Mouse (Mus musculus) ES-Bruce4 (cell line): ENCODE results near the gene 4930568D16Rik.

Experiments
- CTCF ChIP-seq: IDR thresholded peaks from one replicate; pipeline ENCODE4 v1.8.1; 2011; ENCODE audit warnings: low read depth, low read length
- POLR2A ChIP-seq: IDR thresholded peaks from one replicate; pipeline ENCODE4 v1.8.1; 2011; ENCODE audit warnings: low read length; ENCODE audit not compliant: insufficient read depth

GRCm38 (mm10) chr2:35412810-35413209 lies 45.3 kb upstream of the 4930568D16Rik start:
- TF ChIP-seq POLR2A, result no peak
- TF ChIP-seq CTCF, result no peak
